Mouse (Mus musculus): ENCODE results near the gene Abhd13. TPM values are rescaled to one million over a fixed set of nuclear protein-coding genes. Genes with fewer than 3 reads are reported as not detected.

Gene Abhd13
- total RNA-seq, 2 experiments from 2014 or later, result 16.8 to 19.2 TPM

DNA sequence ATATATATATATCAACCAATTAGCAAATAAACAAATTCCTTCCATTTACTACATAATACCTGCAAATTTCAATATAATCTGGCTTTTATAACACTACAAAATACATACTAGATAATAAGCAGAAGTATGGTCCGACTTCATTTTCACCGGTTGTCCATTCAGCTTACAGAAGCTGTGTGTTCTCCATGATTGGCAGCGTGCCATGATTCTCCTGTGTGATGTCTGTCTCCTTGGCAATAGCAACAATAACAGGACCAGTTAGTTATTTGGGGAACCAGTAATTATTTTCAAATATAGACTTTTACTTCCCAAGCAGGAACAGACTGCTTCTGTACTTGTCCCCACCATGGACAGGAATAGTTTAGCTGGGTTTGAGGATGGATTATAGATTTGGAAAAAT is 39.7 kb downstream of the Abhd13 start:
- peak; percentile 77 for DNase-seq

DNA sequence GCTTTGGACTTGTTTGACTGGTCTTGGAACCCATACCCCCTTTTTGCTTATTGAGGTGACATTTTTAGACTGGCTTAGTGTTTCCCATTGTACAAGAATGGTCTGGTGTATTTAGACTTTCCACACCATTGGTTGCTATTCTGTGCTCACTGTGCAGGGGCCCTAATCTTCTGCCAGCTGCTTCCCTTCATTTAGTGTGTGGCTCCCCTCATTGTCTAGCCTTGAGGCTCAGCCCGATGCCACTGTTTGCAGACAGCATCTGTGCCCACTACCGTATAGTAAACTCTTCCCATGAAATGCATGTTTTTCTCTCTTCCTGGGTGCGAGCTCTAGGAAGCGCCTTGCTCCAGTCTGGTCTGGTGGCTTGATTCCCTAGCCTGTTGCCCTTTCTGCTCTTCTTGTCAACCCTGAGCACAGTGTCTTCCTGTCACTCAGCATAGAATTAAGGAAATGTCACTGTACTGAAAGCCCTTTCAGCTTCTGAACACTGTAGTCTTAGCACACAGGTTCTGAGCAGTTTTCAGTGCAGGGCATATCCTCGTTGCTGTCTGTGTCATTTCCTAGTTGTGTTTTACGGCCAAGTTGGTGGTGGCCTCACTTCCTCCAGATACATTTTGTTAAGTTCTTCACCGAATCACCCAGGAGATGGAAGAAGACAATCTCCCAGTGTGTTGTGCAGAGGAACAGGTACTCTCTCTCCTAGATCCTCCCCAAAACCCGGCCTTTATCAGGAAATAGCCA is 53.0 kb downstream of the Abhd13 start:
- DNase-seq, result no peak

- no peak for DNase-seq
These were observed 53.7 kb downstream of the Abhd13 start for GRCm38 (mm10) chr8:10031177-10031576.

DNA sequence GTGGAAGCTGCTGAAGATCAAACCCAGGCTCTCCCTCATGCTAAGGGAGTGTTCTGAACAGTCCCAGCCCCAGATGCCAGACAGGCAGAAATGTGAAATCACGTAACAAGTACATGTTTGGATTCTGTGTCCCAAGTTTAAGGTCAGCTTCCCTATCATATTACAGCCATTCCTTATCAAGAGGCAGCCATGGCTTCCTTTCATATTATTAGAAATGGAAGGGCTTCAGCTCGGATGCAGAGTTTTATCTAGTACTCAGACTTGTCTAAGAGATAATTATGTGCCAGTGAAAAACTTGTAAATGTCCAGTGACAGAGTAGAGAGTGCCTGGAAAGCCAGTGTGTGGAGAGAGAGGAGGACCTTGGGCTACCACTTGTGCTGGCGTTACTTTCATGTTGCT is 63.4 kb downstream of the Abhd13 start:
- peak; percentile 21 for DNase-seq

Other genes with a start within 250 kb of the Abhd13 start
- not detected for gene Fam155a, start 206.5 kb upstream of the Abhd13 start, total RNA-seq (2021)
- not detected for gene Gm10217, start 113.5 kb upstream of the Abhd13 start, total RNA-seq (2021)
- 1 to 10 TPM; 4.8 to 6.6 TPM for gene Lig4, start within 50 bp of the Abhd13 start, total RNA-seq (2021)
- gene Tnfsf13b, start 28.8 kb downstream of the Abhd13 start, total RNA-seq (2021), result 1 to 10 TPM; 5.4 to 5.5 TPM
- gene Myo16, start 176.2 kb downstream of the Abhd13 start, total RNA-seq (2021), result 10 to 100 TPM; 15.7 to 18.7 TPM